Mouse (Mus musculus) kidney, adult 2 months (tissue): Measurements from ENCODE around the gene Mctp1. TPM values are rescaled to one million over a fixed set of nuclear protein-coding genes. Genes with fewer than 3 reads are reported as not detected.
A peak's percentile ranks its signal among the peaks of the same experiment; 100 is the strongest.

Experiments used
- DNase-seq: peaks from one replicate; pipeline ENCODE4 v3.0.0; 2021
- H3K27ac ChIP-seq: fragments of 200-500 bp; 2 replicates; pipeline ENCODE4 v1.5.1; 2012; ENCODE audit warnings: low read depth, low read length, control low read depth, inconsistent platforms; ENCODE audit not compliant: insufficient read depth
- H3K27me3 ChIP-seq: fragments of 200-500 bp; replicated peaks from 2 replicates; pipeline ENCODE4 v1.6.1; 2012; ENCODE audit warnings: mild to moderate bottlenecking, moderate library complexity, low read length, inconsistent platforms; ENCODE audit not compliant: control insufficient read depth, insufficient read depth
- H3K36me3 ChIP-seq: fragments of 200-500 bp; 2 replicates; pipeline ENCODE4 v1.6.1; 2012; ENCODE audit warnings: mild to moderate bottlenecking, moderate library complexity, low read length, inconsistent platforms; ENCODE audit not compliant: control insufficient read depth, insufficient read depth
- H3K4me1 ChIP-seq: fragments of 200-500 bp; 2 replicates; pipeline ENCODE4 v1.6.1; 2011; ENCODE audit warnings: low read length; ENCODE audit not compliant: control insufficient read depth, insufficient read depth
- H3K4me3 ChIP-seq: fragments of 200-500 bp; 2 replicates; pipeline ENCODE4 v1.5.1; 2011; ENCODE audit warnings: mild to moderate bottlenecking, low read depth, low read length, control low read depth; ENCODE audit not compliant: insufficient read depth
- CTCF ChIP-seq: fragments of 200-500 bp; conservative IDR thresholded peaks from 2 replicates; pipeline ENCODE4 v1.5.1; 2011; ENCODE audit warnings: low read depth, mild to moderate bottlenecking, control low read depth, low read length, moderate library complexity, mixed read lengths; ENCODE audit not compliant: insufficient read depth, insufficient read length
- POLR2A ChIP-seq: fragments of 200-500 bp; IDR thresholded peaks from one replicate; pipeline ENCODE4 v1.6.1; 2011; ENCODE audit warnings: low read depth, low read length, control low read depth
- WGBS: fragments of 180-500 bp; shearing (Covaris S2); methylation state at CpG from one replicate; pipeline ENCODE4 v1.1.7; 2018; 5-methylcytosine and 5-hydroxymethylcytosine counted together
- polyA plus RNA-seq: library from polyadenylated mRNA; depleted of rRNA; stranded (reverse); fragments of >200 nt; gene quantifications from 2 replicates; pipeline ENCODE4 v1.2.3, GENCODE M21; 2012

The Mctp1 gene
- polyA plus RNA-seq, 1 experiment: 0.14 TPM

GRCm38 (mm10) chr13:77018851-77019250 lies 634.5 kb downstream of the Mctp1 start:
- no peaks in the 10 kb centered on the region for H3K36me3 ChIP-seq
- 82% methylated on average over 2 of the region's 2 CpGs for WGBS
- TF ChIP-seq CTCF (no peak), POLR2A (no peak)
- no peak for DNase-seq
- no peaks in the 10 kb centered on the region for H3K27me3 ChIP-seq
- no peak overlapping the region for H3K27ac ChIP-seq
- H3K4me1 ChIP-seq: no peaks in the 10 kb centered on the region
- no peak overlapping the region for H3K4me3 ChIP-seq

- Histone ChIP-seq H3K4me1 (no peaks in the 10 kb centered on the region), H3K27ac (no peak overlapping the region), H3K4me3 (no peak overlapping the region), H3K36me3 (no peaks in the 10 kb centered on the region), H3K27me3 (no peaks in the 10 kb centered on the region)
- DNase-seq: no peak
- 34% methylated on average over 5 of the region's 5 CpGs for WGBS
- TF ChIP-seq POLR2A (no peak), CTCF (no peak)
Measured at GRCm38 (mm10) chr13:77029594-77029993, 645.3 kb downstream of the Mctp1 start.

GRCm38 (mm10) chr13:77043375-77043774 lies 659.0 kb downstream of the Mctp1 start:
- no peak overlapping the region for H3K4me3 ChIP-seq
- WGBS: 77% methylated on average over 1 of the region's 1 CpGs
- no peak overlapping the region for H3K27ac ChIP-seq
- no peak for DNase-seq
- H3K27me3 ChIP-seq: no peaks in the 10 kb centered on the region
- no peaks in the 10 kb centered on the region for H3K4me1 ChIP-seq
- no peaks in the 10 kb centered on the region for H3K36me3 ChIP-seq
- TF ChIP-seq POLR2A (no peak), CTCF (no peak)

- TF ChIP-seq CTCF (no peak), POLR2A (no peak)
- 85% methylated on average over 1 of the region's 1 CpGs for WGBS
- Histone ChIP-seq H3K4me1 (no peaks in the 10 kb centered on the region), H3K36me3 (no peaks in the 10 kb centered on the region), H3K27ac (no peak overlapping the region), H3K4me3 (no peak overlapping the region), H3K27me3 (no peaks in the 10 kb centered on the region)
- DNase-seq: peak; percentile 22
Measured at GRCm38 (mm10) chr13:77045375-77045774, 661.0 kb downstream of the Mctp1 start.

- Histone ChIP-seq H3K27me3 (no peaks in the 10 kb centered on the region), H3K4me1 (no peaks in the 10 kb centered on the region), H3K27ac (no peak overlapping the region), H3K4me3 (no peak overlapping the region), H3K36me3 (no peaks in the 10 kb centered on the region)
- TF ChIP-seq POLR2A (no peak), CTCF (no peak)
- DNase-seq: no peak
- WGBS: 82% methylated on average over 10 of the region's 10 CpGs
Measured at GRCm38 (mm10) chr13:77046416-77046815, 662.1 kb downstream of the Mctp1 start.

GRCm38 (mm10) chr13:77047179-77047931 lies 663.0 kb downstream of the Mctp1 start:
- 76% methylated on average over 6 of the region's 6 CpGs for WGBS
- Histone ChIP-seq H3K4me3 (no peak overlapping the region), H3K27ac (no peak overlapping the region), H3K4me1 (no peaks in the 10 kb centered on the region), H3K36me3 (no peaks in the 10 kb centered on the region), H3K27me3 (no peaks in the 10 kb centered on the region)
- TF ChIP-seq CTCF: no peak
- TF ChIP-seq POLR2A: no peak
- DNase-seq: no peak

GRCm38 (mm10) chr13:77048461-77048860 lies 664.1 kb downstream of the Mctp1 start:
- no peak for DNase-seq
- TF ChIP-seq CTCF (no peak), POLR2A (no peak)
- H3K27me3 ChIP-seq: no peaks in the 10 kb centered on the region
- H3K4me3 ChIP-seq: no peak overlapping the region
- no peaks in the 10 kb centered on the region for H3K4me1 ChIP-seq
- no peaks in the 10 kb centered on the region for H3K36me3 ChIP-seq
- no peak overlapping the region for H3K27ac ChIP-seq
- 96% methylated on average over 1 of the region's 1 CpGs for WGBS
